Mouse (Mus musculus): ENCODE measurements around the gene Atp8b5. TPM values are rescaled to one million over a fixed set of nuclear protein-coding genes. Genes with fewer than 3 reads are reported as not detected.

The Atp8b5 gene
- total and polyA plus RNA-seq, 2 experiments from 2014 or later = 0.52 to 1.8 TPM

- Histone ChIP-seq H3K27me3 (ENCODE audit: insufficient read depth, low read length) (no peaks in the 10 kb centered on the region), H3K4me3 (ENCODE audit: low read depth, low read length) (no peak overlapping the region), H3K4me1 (ENCODE audit: insufficient read depth) (no peaks in the 10 kb centered on the region), H3K9me3 (ENCODE audit: low read length) (no peaks in the 10 kb centered on the region), H3K27ac (ENCODE audit: low read depth, low read length) (no peak overlapping the region), H3K9ac (no peak overlapping the region), H3K4me2 (ENCODE audit: low read depth) (no peak overlapping the region), H3K36me3 (ENCODE audit: insufficient read depth) (peaks cover 6% of the 10 kb centered on the region; the same call in 1 of the 2 replicates)
- no peak for TF ChIP-seq CTCF (IDR thresholded peaks at IDR 0.05; ENCODE audit: low read depth)
- DNase-seq (no peak), ATAC-seq (peak; percentile 55)
- 57% methylated on average over 4 of the region's 4 CpGs for WGBS
Measured at GRCm38 (mm10) chr4:43398014-43398413, 131.1 kb downstream of the Atp8b5 start.

- no peak overlapping the region for H3K9ac ChIP-seq
- H3K36me3 ChIP-seq (ENCODE audit: insufficient read depth) = peaks cover 6% of the 10 kb centered on the region; the same call in 1 of the 2 replicates
- peak; percentile 43 for DNase-seq
- no peak for TF ChIP-seq CTCF (IDR thresholded peaks at IDR 0.05; ENCODE audit: low read depth)
- H3K4me3 ChIP-seq (ENCODE audit: low read depth, low read length) = no peak overlapping the region
- 48% methylated on average over 17 of the region's 17 CpGs for WGBS
- no peaks in the 10 kb centered on the region for H3K4me1 ChIP-seq (ENCODE audit: insufficient read depth)
- no peaks in the 10 kb centered on the region for H3K27me3 ChIP-seq (ENCODE audit: insufficient read depth, low read length)
- no peaks in the 10 kb centered on the region for H3K9me3 ChIP-seq (ENCODE audit: low read length)
- ATAC-seq = peak; percentile 57
- H3K27ac ChIP-seq (ENCODE audit: low read depth, low read length) = peak overlapping the region; percentile 50; the same call in 1 of the 2 replicates
- H3K4me2 ChIP-seq (ENCODE audit: low read depth) = peak overlapping the region; percentile 23
Measured at GRCm38 (mm10) chr4:43398829-43399331, 131.9 kb downstream of the Atp8b5 start.

GRCm38 (mm10) chr4:43399391-43400131, 132.6 kb downstream of the Atp8b5 start:
- peak overlapping the region; percentile 45; the same call in 1 of the 2 replicates for H3K27ac ChIP-seq (ENCODE audit: low read depth, low read length)
- ATAC-seq (peak; percentile 1; the same call in 1 of the 2 replicates), DNase-seq (no peak)
- no peak for TF ChIP-seq CTCF (IDR thresholded peaks at IDR 0.05; ENCODE audit: low read depth)
- H3K36me3 ChIP-seq (ENCODE audit: insufficient read depth) = peaks cover 6% of the 10 kb centered on the region; the same call in 1 of the 2 replicates
- no peaks in the 10 kb centered on the region for H3K4me1 ChIP-seq (ENCODE audit: insufficient read depth)
- no peak overlapping the region for H3K4me3 ChIP-seq (ENCODE audit: low read depth, low read length)
- no peaks in the 10 kb centered on the region for H3K27me3 ChIP-seq (ENCODE audit: insufficient read depth, low read length)
- WGBS = 79% methylated on average over 31 of the region's 31 CpGs
- no peak overlapping the region for H3K9ac ChIP-seq
- peak overlapping the region; percentile 23 for H3K4me2 ChIP-seq (ENCODE audit: low read depth)
- H3K9me3 ChIP-seq (ENCODE audit: low read length) = no peaks in the 10 kb centered on the region

- ATAC-seq (no peak), DNase-seq (no peak)
- no peak for TF ChIP-seq CTCF (IDR thresholded peaks at IDR 0.05; ENCODE audit: low read depth)
- Histone ChIP-seq H3K27me3 (ENCODE audit: insufficient read depth, low read length) (no peaks in the 10 kb centered on the region), H3K4me3 (ENCODE audit: low read depth, low read length) (no peak overlapping the region), H3K27ac (ENCODE audit: low read depth, low read length) (no peak overlapping the region), H3K4me1 (ENCODE audit: insufficient read depth) (peaks cover 4% of the 10 kb centered on the region; the same call in 1 of the 2 replicates), H3K9me3 (ENCODE audit: low read length) (no peaks in the 10 kb centered on the region), H3K9ac (no peak overlapping the region), H3K36me3 (ENCODE audit: insufficient read depth) (peaks cover 6% of the 10 kb centered on the region; the same call in 1 of the 2 replicates), H3K4me2 (ENCODE audit: low read depth) (no peak overlapping the region)
- WGBS = 26% methylated on average over 10 of the region's 10 CpGs
Measured at GRCm38 (mm10) chr4:43400976-43401375, 134.0 kb downstream of the Atp8b5 start.

GRCm38 (mm10) chr4:43401486-43401885, 134.5 kb downstream of the Atp8b5 start:
- Histone ChIP-seq H3K9me3 (ENCODE audit: low read length) (no peaks in the 10 kb centered on the region), H3K27me3 (ENCODE audit: insufficient read depth, low read length) (no peaks in the 10 kb centered on the region), H3K36me3 (ENCODE audit: insufficient read depth) (peaks cover 6% of the 10 kb centered on the region; the same call in 1 of the 2 replicates), H3K9ac (no peak overlapping the region), H3K4me2 (ENCODE audit: low read depth) (no peak overlapping the region), H3K4me1 (ENCODE audit: insufficient read depth) (peaks cover 5% of the 10 kb centered on the region; the same call in 1 of the 2 replicates), H3K27ac (ENCODE audit: low read depth, low read length) (no peak overlapping the region), H3K4me3 (ENCODE audit: low read depth, low read length) (no peak overlapping the region)
- 83% methylated on average over 10 of the region's 10 CpGs for WGBS
- no peak for TF ChIP-seq CTCF (IDR thresholded peaks at IDR 0.05; ENCODE audit: low read depth)
- DNase-seq (no peak), ATAC-seq (no peak)

- Histone ChIP-seq H3K9me3 (ENCODE audit: low read length) (no peaks in the 10 kb centered on the region), H3K9ac (no peak overlapping the region), H3K27me3 (ENCODE audit: insufficient read depth, low read length) (no peaks in the 10 kb centered on the region), H3K27ac (ENCODE audit: low read depth, low read length) (no peak overlapping the region), H3K4me1 (ENCODE audit: insufficient read depth) (peaks cover 7% of the 10 kb centered on the region; the same call in 1 of the 2 replicates), H3K36me3 (ENCODE audit: insufficient read depth) (peaks cover 6% of the 10 kb centered on the region; the same call in 1 of the 2 replicates), H3K4me2 (ENCODE audit: low read depth) (no peak overlapping the region), H3K4me3 (ENCODE audit: low read depth, low read length) (no peak overlapping the region)
- ATAC-seq (no peak), DNase-seq (no peak)
- 80% methylated on average over 9 of the region's 9 CpGs for WGBS
- TF ChIP-seq CTCF (IDR thresholded peaks at IDR 0.05; ENCODE audit: low read depth) = no peak
Measured at GRCm38 (mm10) chr4:43402212-43402611, 135.3 kb downstream of the Atp8b5 start.

GRCm38 (mm10) chr4:43404697-43405096, 137.7 kb downstream of the Atp8b5 start:
- Histone ChIP-seq H3K4me1 (ENCODE audit: insufficient read depth) (peaks cover 20% of the 10 kb centered on the region), H3K9ac (no peak overlapping the region), H3K4me2 (ENCODE audit: low read depth) (no peak overlapping the region), H3K9me3 (ENCODE audit: low read length) (no peaks in the 10 kb centered on the region), H3K27ac (ENCODE audit: low read depth, low read length) (no peak overlapping the region), H3K4me3 (ENCODE audit: low read depth, low read length) (no peak overlapping the region), H3K36me3 (ENCODE audit: insufficient read depth) (peaks cover 6% of the 10 kb centered on the region; the same call in 1 of the 2 replicates), H3K27me3 (ENCODE audit: insufficient read depth, low read length) (no peaks in the 10 kb centered on the region)
- DNase-seq (no peak), ATAC-seq (no peak)
- no peak for TF ChIP-seq CTCF (IDR thresholded peaks at IDR 0.05; ENCODE audit: low read depth)
- WGBS = 89% methylated on average over 10 of the region's 10 CpGs
